Mouse (Mus musculus): ENCODE measurements around the gene Agtpbp1.

- TF ChIP-seq HCFC1 (IDR thresholded peaks at IDR 0.05; ENCODE audit: borderline replicate concordance, insufficient read depth, low read length) (no peak), MAFK (IDR thresholded peaks at IDR 0.05; ENCODE audit: insufficient read depth, low read depth, low read length) (no peak), CHD2 (IDR thresholded peaks at IDR 0.05; ENCODE audit: low read depth, low read length) (no peak), ZNF384 (IDR thresholded peaks at IDR 0.05; ENCODE audit: low read depth, low read length) (no peak)
These were observed 41.7 kb upstream of the Agtpbp1 start for GRCm38 (mm10) chr13:59626739-59627138.
